Mouse (Mus musculus): Measurements from ENCODE around the gene Foxred2. TPM values are rescaled to one million over a fixed set of nuclear protein-coding genes. Genes with fewer than 3 reads are reported as not detected.

The Foxred2 gene
- total and polyA plus RNA-seq, 3 experiments: 9.9 to 12.2 TPM; not detected in 1

DNA sequence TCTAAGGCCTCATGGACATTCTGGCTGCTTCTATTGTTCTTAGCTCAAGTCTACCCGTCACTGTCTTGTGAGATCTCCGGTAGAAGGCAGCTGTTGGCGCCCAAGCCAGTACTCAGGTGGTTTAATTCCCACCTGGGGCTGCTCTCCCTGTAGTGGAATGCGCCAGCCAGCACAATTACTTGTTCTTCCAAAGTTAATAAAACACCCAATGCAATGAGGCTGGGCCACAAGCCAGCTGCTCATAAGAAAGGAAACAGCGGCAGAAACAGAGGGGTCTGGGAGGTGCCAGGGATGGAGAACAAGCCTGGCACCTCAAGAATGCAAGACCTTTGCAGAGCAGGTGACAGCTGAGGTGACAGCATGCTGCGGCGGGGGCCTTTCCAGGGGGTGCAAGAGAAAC lies 7.5 kb downstream of the Foxred2 start:
- Histone ChIP-seq H3K79me2 (ENCODE audit: control insufficient read depth, insufficient read depth, low read length, poor library complexity) (no peaks in the 10 kb centered on the region), H3K36me3 (ENCODE audit: control insufficient read depth in 1 of 2, insufficient read depth in 2 of 2, low read length in 2 of 2) (peaks cover 0 to 3% of the 10 kb centered on the region in 2 experiments; a peak in 2 of 4 replicates), H3K27me3 (ENCODE audit: control insufficient read depth in 1 of 2, insufficient read depth in 2 of 2, low read length in 2 of 2) (no peaks in the 10 kb centered on the region), H3K9ac (ENCODE audit: control insufficient read depth, low read depth, low read length, poor library complexity, severe bottlenecking) (no peak overlapping the region), H3K4me1 (ENCODE audit: control insufficient read depth in 1 of 2, insufficient read depth in 2 of 2, low read length in 2 of 2) (peaks cover 0 to 7% of the 10 kb centered on the region in 2 experiments; a peak in 3 of 4 replicates), H3K4me3 (ENCODE audit: control insufficient read depth in 1 of 2, insufficient read depth in 1 of 2, low read depth in 2 of 2, low read length in 2 of 2) (no peak overlapping the region), H3K27ac (ENCODE audit: control insufficient read depth, low read depth, low read length) (no peak overlapping the region), H3K9me3 (replicated peaks; ENCODE audit: insufficient read depth, low read length) (no peaks in the 10 kb centered on the region)
- TF ChIP-seq CHD2 (IDR thresholded peaks at IDR 0.05; ENCODE audit: low read length) (no peak), RCOR1 (IDR thresholded peaks at IDR 0.05; ENCODE audit: low read depth, low read length) (no peak), MYC (IDR thresholded peaks at IDR 0.05; ENCODE audit: low read depth, low read length) (no peak), ETS1 (IDR thresholded peaks at IDR 0.05; ENCODE audit: low read depth, low read length) (no peak), NELFE (IDR thresholded peaks at IDR 0.05; ENCODE audit: low read depth, low read length) (no peak), GABPA (IDR thresholded peaks at IDR 0.05; ENCODE audit: low read depth, low read length) (no peak), POLR2A (IDR thresholded peaks at IDR 0.05; ENCODE audit: control insufficient read depth in 1 of 2, insufficient read depth in 1 of 2, low read depth in 1 of 2, low read length in 2 of 2, poor library complexity in 1 of 2) (no peak), MAFK (IDR thresholded peaks at IDR 0.05; ENCODE audit: borderline replicate concordance, low read depth, low read length) (no peak), ZKSCAN1 (IDR thresholded peaks at IDR 0.05; ENCODE audit: low read depth, low read length) (no peak), MAZ (IDR thresholded peaks at IDR 0.05; ENCODE audit: low read depth, low read length) (no peak), TAL1 (IDR thresholded peaks at IDR 0.05; ENCODE audit: low read length) (no peak), E2F4 (IDR thresholded peaks at IDR 0.05; ENCODE audit: borderline replicate concordance, low read depth, low read length) (no peak), MEF2A (IDR thresholded peaks at IDR 0.05; ENCODE audit: extremely low read depth, insufficient replicate concordance, low read depth, low read length, poor library complexity, severe bottlenecking) (no peak), UBTF (IDR thresholded peaks at IDR 0.05; ENCODE audit: borderline replicate concordance, insufficient read depth, low read depth, low read length) (no peak), MYB (IDR thresholded peaks at IDR 0.05; ENCODE audit: low read depth, low read length) (no peak), GATA1 (IDR thresholded peaks at IDR 0.05; ENCODE audit: low read depth, low read length) (no peak), ZMIZ1 (IDR thresholded peaks at IDR 0.05; ENCODE audit: low read depth, low read length) (no peak), MAX (IDR thresholded peaks at IDR 0.05; ENCODE audit: low read length) (no peak)
- no peak for DNase-seq (ENCODE audit: low read depth, low spot score)

DNA sequence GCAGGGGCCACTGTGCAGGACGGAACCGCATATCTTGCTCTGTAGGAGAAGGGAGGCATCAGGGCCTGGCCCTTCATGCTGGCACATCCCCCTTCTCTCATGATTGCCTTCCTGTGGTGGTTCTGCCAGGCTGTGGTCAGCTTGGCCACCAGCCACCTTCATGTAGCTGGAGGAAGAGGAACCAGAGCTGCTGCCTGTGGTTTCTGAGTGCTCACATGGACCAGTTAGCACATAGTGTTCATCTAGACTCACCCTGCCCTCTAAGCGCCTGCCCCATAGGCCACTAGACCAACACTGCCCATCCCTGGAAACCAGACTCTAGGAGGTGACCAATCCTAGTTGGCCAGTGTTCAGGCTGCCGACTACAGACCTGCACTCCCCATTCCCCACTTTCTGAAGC lies 10.8 kb downstream of the Foxred2 start:
- H3K4me3 ChIP-seq (ENCODE audit: control insufficient read depth in 1 of 2, insufficient read depth in 1 of 2, low read depth in 2 of 2, low read length in 2 of 2): no peak overlapping the region
- no peak overlapping the region for H3K9ac ChIP-seq (ENCODE audit: control insufficient read depth, low read depth, low read length, poor library complexity, severe bottlenecking)
- peak; percentile 69 for DNase-seq (ENCODE audit: low read depth, low spot score)
- H3K9me3 ChIP-seq (replicated peaks; ENCODE audit: insufficient read depth, low read length): no peaks in the 10 kb centered on the region
- H3K27me3 ChIP-seq (ENCODE audit: control insufficient read depth in 1 of 2, insufficient read depth in 2 of 2, low read length in 2 of 2): no peaks in the 10 kb centered on the region
- H3K36me3 ChIP-seq (ENCODE audit: control insufficient read depth in 1 of 2, insufficient read depth in 2 of 2, low read length in 2 of 2): peaks cover 0 to 3% of the 10 kb centered on the region in 2 experiments; a peak in 2 of 4 replicates
- no peak overlapping the region for H3K27ac ChIP-seq (ENCODE audit: control insufficient read depth, low read depth, low read length)
- H3K79me2 ChIP-seq (ENCODE audit: control insufficient read depth, insufficient read depth, low read length, poor library complexity): no peaks in the 10 kb centered on the region
- peaks cover 0 to 7% of the 10 kb centered on the region in 2 experiments; a peak in 3 of 4 replicates for H3K4me1 ChIP-seq (ENCODE audit: control insufficient read depth in 1 of 2, insufficient read depth in 2 of 2, low read length in 2 of 2)
- TF ChIP-seq EP300 (IDR thresholded peaks at IDR 0.05; ENCODE audit: low read depth in 1 of 2, low read length in 2 of 2): 0 out of 4 replicates have a peak, but pooled peaks of 1 of the 2 experiments have one; percentile 19
- TF ChIP-seq NRF1 (IDR thresholded peaks at IDR 0.05; ENCODE audit: insufficient read depth, low read depth, low read length, poor library complexity, severe bottlenecking): no peak
